Mouse (Mus musculus) heart, embryonic 13.5 days (tissue): ENCODE results near the gene Plcb1. TPM values are rescaled to one million over a fixed set of nuclear protein-coding genes. Genes with fewer than 3 reads are reported as not detected.

Experiments
- ATAC-seq: fragments of 200-750 bp; cut with Nextera tagmentation; 2 replicates; pipeline ENCODE4 v1.8.0; 2017; ENCODE audit warnings: moderate TSS enrichment; ENCODE audit not compliant: insufficient number of reproducible peaks, low FRiP score, low TSS enrichment; ENCODE audit errors: extremely low read depth
- H3K27ac ChIP-seq: fragments of 300-500 bp; sonication (generic); replicated peaks from 2 replicates; pipeline ENCODE4 v1.5.1; 2015; ENCODE audit warnings: moderate library complexity, mild to moderate bottlenecking, inconsistent platforms
- H3K27me3 ChIP-seq: fragments of 300-500 bp; sonication (generic); replicated peaks from 2 replicates; pipeline ENCODE4 v1.6.1; 2015; ENCODE audit warnings: mild to moderate bottlenecking, inconsistent platforms
- H3K36me3 ChIP-seq: fragments of 300-500 bp; sonication (generic); 2 replicates; pipeline ENCODE4 v1.6.1; 2015; ENCODE audit warnings: mild to moderate bottlenecking, inconsistent platforms
- H3K4me1 ChIP-seq: fragments of 300-500 bp; sonication (generic); 2 replicates; pipeline ENCODE4 v1.6.1; 2015; ENCODE audit warnings: inconsistent platforms
- H3K4me2 ChIP-seq: fragments of 300-500 bp; sonication (generic); 2 replicates; pipeline ENCODE4 v1.6.1; 2015; ENCODE audit warnings: inconsistent platforms, mild to moderate bottlenecking, moderate library complexity
- H3K4me3 ChIP-seq: fragments of 300-500 bp; sonication (generic); 2 replicates; pipeline ENCODE4 v1.5.1; 2015; ENCODE audit warnings: moderate library complexity, mild to moderate bottlenecking, inconsistent platforms
- H3K9ac ChIP-seq: fragments of 300-500 bp; sonication (generic); 2 replicates; pipeline ENCODE4 v1.6.1; 2015; ENCODE audit warnings: inconsistent platforms, mild to moderate bottlenecking, moderate library complexity
- H3K9me3 ChIP-seq: fragments of 300-500 bp; sonication (generic); 2 replicates; pipeline ENCODE4 v1.6.1; 2016; ENCODE audit warnings: inconsistent platforms
- WGBS: fragments of 180-500 bp; shearing (Covaris S2); methylation state at CpG from one replicate; pipeline ENCODE4 v1.1.7; 2015; ENCODE audit warnings: mixed read lengths; 5-methylcytosine and 5-hydroxymethylcytosine counted together
- polyA plus RNA-seq: library from polyadenylated mRNA; unstranded; fragments of >200 nt; fragmentation: Nextera tagmentation; extraction: Ambion mirVana; gene quantifications from 2 replicates; pipeline ENCODE4 v1.2.1, GENCODE M21; 2015

Gene Plcb1
- polyA plus RNA-seq, 1 experiment from 2014 or later, result 5.9 TPM

- no peaks in the 10 kb centered on the region for H3K9me3 ChIP-seq
- no peak overlapping the region for H3K27ac ChIP-seq
- no peaks in the 10 kb centered on the region for H3K36me3 ChIP-seq
- no peak overlapping the region for H3K4me2 ChIP-seq
- no peaks in the 10 kb centered on the region for H3K27me3 ChIP-seq
- peaks cover 8% of the 10 kb centered on the region for H3K4me1 ChIP-seq
- no peak overlapping the region for H3K4me3 ChIP-seq
- no peak for ATAC-seq
- WGBS, result 79% methylated on average over 4 of the region's 4 CpGs
- no peak overlapping the region for H3K9ac ChIP-seq
Observed at GRCm38 (mm10) chr2:134877148-134877547, 91.3 kb downstream of the Plcb1 start.

GRCm38 (mm10) chr2:134891207-134891606, 105.3 kb downstream of the Plcb1 start:
- Histone ChIP-seq H3K4me2 (no peak overlapping the region), H3K4me1 (no peaks in the 10 kb centered on the region), H3K9me3 (no peaks in the 10 kb centered on the region), H3K27me3 (no peaks in the 10 kb centered on the region), H3K9ac (no peak overlapping the region), H3K27ac (no peak overlapping the region), H3K36me3 (no peaks in the 10 kb centered on the region), H3K4me3 (no peak overlapping the region)
- WGBS, result 66% methylated on average over 2 of the region's 2 CpGs
- no peak for ATAC-seq

GRCm38 (mm10) chr2:134894776-134895175, 108.9 kb downstream of the Plcb1 start:
- Histone ChIP-seq H3K9ac (no peak overlapping the region), H3K27ac (no peak overlapping the region), H3K9me3 (no peaks in the 10 kb centered on the region), H3K4me2 (no peak overlapping the region), H3K4me3 (no peak overlapping the region), H3K36me3 (no peaks in the 10 kb centered on the region), H3K4me1 (no peaks in the 10 kb centered on the region), H3K27me3 (no peaks in the 10 kb centered on the region)
- no peak for ATAC-seq
- 81% methylated on average over 4 of the region's 4 CpGs for WGBS

- no peak overlapping the region for H3K4me2 ChIP-seq
Observed at GRCm38 (mm10) chr2:134896196-134896595, 110.3 kb downstream of the Plcb1 start.

DNA sequence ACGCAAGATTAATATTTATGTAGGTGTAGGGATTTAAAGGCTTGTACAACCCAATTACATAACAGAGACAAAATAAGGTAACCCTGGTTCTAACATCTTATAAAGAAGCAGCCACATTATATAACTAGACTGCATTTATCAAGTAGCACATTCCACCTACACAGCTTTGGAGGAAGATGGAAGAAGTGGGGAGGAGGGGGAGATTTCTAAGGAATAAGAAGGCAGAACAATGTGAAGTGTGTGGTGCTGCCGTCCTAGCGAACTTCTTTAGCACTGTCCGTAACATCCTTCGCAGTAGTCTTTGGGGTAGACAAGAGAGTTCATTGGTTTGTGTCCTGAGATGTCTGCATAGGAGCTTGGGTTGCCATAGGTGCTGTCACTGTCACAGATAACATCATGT, 111.2 kb downstream of the Plcb1 start:
- H3K36me3 ChIP-seq, result no peaks in the 10 kb centered on the region
- no peaks in the 10 kb centered on the region for H3K4me1 ChIP-seq
- H3K4me2 ChIP-seq, result no peak overlapping the region
- no peak overlapping the region for H3K4me3 ChIP-seq
- H3K27me3 ChIP-seq, result no peaks in the 10 kb centered on the region
- no peak for ATAC-seq
- H3K9me3 ChIP-seq, result no peaks in the 10 kb centered on the region
- H3K9ac ChIP-seq, result no peak overlapping the region
- WGBS, result 77% methylated on average over 5 of the region's 5 CpGs
- H3K27ac ChIP-seq, result no peak overlapping the region

More at GRCm38 (mm10) chr2:134896196-134896595, 110.3 kb downstream of the Plcb1 start:
- Histone ChIP-seq H3K27ac (no peak overlapping the region), H3K9ac (no peak overlapping the region), H3K4me1 (no peaks in the 10 kb centered on the region), H3K4me3 (no peak overlapping the region), H3K36me3 (no peaks in the 10 kb centered on the region), H3K9me3 (no peaks in the 10 kb centered on the region), H3K27me3 (no peaks in the 10 kb centered on the region)
- WGBS, result 85% methylated on average over 3 of the region's 3 CpGs
- ATAC-seq, result no peak

DNA sequence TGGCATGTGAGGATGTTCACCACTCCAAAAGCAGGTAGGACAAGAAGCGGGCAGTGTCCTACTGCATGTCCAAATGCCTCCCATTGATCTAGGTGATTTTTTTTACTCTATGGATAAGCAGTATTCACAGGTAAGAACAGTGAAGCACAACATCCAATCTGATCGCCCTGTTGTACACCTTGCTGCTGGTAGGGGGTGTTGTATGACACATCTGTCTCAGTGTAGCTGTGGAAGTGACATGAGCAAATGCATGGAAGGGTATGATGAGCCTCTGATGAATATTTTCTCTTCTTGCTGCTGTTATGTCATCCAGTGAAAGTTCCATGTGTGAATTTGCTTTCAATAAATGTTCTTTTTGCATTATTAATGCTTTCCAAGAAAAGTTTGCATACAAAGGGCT, 115.7 kb downstream of the Plcb1 start:
- H3K36me3 ChIP-seq, result no peaks in the 10 kb centered on the region
- ATAC-seq, result no peak
- WGBS, result 77% methylated on average over 2 of the region's 2 CpGs
- H3K4me2 ChIP-seq, result no peak overlapping the region
- peaks cover 4% of the 10 kb centered on the region for H3K4me1 ChIP-seq
- H3K4me3 ChIP-seq, result no peak overlapping the region
- no peak overlapping the region for H3K9ac ChIP-seq
- no peaks in the 10 kb centered on the region for H3K9me3 ChIP-seq
- H3K27me3 ChIP-seq, result no peaks in the 10 kb centered on the region
- H3K27ac ChIP-seq, result no peak overlapping the region

DNA sequence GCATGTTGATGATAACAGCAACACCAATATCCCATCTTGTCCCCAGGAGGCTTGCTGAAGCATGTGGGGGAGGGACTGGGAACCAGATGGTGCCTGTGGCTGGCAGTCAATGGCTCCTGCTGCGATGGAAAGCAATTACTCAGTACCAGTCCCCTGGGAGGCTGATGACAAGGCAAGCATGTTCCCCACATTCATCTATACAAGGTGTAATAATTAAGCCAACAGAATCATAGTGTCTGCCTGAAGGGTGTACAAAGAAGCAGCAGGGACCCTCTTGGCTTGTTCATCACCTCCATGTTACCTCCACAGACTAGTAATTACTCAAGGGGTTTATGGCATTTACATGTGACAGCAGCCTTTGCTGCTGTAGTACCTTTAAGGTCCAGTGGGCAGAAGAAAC, 125.0 kb downstream of the Plcb1 start:
- H3K36me3 ChIP-seq, result no peaks in the 10 kb centered on the region
- no peaks in the 10 kb centered on the region for H3K27me3 ChIP-seq
- no peaks in the 10 kb centered on the region for H3K9me3 ChIP-seq
- no peak overlapping the region for H3K9ac ChIP-seq
- no peak for ATAC-seq
- no peak overlapping the region for H3K4me3 ChIP-seq
- H3K27ac ChIP-seq, result no peak overlapping the region
- WGBS, result 50% methylated on average over 1 of the region's 1 CpGs
- peaks cover 12% of the 10 kb centered on the region for H3K4me1 ChIP-seq
- H3K4me2 ChIP-seq, result no peak overlapping the region

DNA sequence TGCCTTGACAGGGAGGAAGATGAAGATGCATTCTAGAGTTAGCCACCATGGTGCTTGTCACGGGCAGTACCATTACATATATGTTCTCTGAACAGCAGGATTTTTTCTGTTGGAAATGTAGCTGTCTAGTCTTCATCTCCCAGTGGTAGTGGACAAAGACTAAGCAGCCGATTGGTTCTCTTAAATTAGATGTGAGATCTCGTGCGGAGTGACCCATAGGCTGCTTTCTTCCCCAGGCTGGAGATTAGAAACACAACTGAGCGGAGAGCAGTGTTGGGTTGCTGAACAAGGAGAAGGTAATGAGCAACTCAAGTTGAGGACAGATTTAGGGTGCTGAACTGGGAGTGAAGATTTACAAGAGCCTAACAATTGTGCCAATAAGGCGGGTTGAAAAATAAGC, 125.5 kb downstream of the Plcb1 start:
- Histone ChIP-seq H3K27ac (no peak overlapping the region), H3K27me3 (no peaks in the 10 kb centered on the region), H3K9me3 (no peaks in the 10 kb centered on the region), H3K4me2 (no peak overlapping the region), H3K9ac (no peak overlapping the region), H3K4me1 (peaks cover 12% of the 10 kb centered on the region), H3K36me3 (no peaks in the 10 kb centered on the region), H3K4me3 (no peak overlapping the region)
- ATAC-seq, result no peak
- 80% methylated on average over 6 of the region's 6 CpGs for WGBS

DNA sequence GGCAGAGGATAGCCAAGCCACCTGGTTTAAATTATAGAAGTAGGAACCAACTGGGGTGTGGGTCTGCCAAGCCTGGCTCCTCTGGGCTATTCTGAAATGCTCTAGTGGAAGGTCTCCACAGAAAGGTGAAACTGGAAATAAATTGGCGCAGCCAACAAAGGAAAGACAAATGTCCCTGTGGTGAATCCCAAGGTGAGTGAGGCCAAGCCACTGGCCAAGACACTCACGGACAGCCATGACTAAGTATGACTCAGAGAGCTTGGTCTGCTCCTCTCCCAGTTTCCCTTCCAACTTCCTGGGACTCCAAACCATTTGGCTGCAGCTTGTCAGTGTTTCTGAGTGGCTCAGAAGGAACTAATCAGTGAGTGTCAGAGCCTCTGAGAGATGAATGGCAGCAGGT, 126.7 kb downstream of the Plcb1 start:
- no peak for ATAC-seq
- Histone ChIP-seq H3K36me3 (no peaks in the 10 kb centered on the region), H3K27me3 (no peaks in the 10 kb centered on the region), H3K9me3 (no peaks in the 10 kb centered on the region), H3K4me2 (no peak overlapping the region), H3K4me1 (peaks cover 12% of the 10 kb centered on the region), H3K27ac (no peak overlapping the region), H3K9ac (no peak overlapping the region), H3K4me3 (no peak overlapping the region)
- 79% methylated on average over 2 of the region's 2 CpGs for WGBS

- H3K9ac ChIP-seq, result no peak overlapping the region
- WGBS, result 79% methylated on average over 3 of the region's 3 CpGs
- ATAC-seq, result no peak
- H3K4me3 ChIP-seq, result no peak overlapping the region
- H3K4me1 ChIP-seq, result peaks cover 12% of the 10 kb centered on the region
- no peaks in the 10 kb centered on the region for H3K9me3 ChIP-seq
- no peaks in the 10 kb centered on the region for H3K27me3 ChIP-seq
- H3K36me3 ChIP-seq, result no peaks in the 10 kb centered on the region
- no peak overlapping the region for H3K4me2 ChIP-seq
- H3K27ac ChIP-seq, result no peak overlapping the region
Observed at GRCm38 (mm10) chr2:134913542-134913941, 127.7 kb downstream of the Plcb1 start.

DNA sequence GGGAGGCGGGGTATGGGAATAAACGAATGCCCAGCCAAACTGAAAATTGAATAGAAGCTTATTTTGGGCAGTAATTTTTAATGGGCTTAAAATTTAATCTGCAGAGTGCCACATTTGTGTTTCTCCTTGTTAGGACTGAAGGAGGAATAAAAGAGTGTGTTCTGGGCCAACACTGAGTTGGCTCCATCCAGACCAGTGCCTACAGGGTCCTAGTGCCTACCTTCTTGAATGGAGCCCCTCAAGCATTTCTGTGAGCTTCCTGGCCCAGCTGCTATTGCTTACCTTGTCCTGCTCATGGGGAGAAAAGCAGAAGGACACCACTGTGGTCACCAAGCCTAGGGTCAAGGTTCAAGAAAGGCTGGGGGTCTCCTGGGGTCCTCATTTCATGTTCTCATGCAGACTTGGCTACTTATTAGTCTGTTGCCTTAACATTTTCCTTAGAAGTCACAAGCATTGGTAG, 128.3 kb downstream of the Plcb1 start:
- H3K27me3 ChIP-seq, result no peaks in the 10 kb centered on the region

DNA sequence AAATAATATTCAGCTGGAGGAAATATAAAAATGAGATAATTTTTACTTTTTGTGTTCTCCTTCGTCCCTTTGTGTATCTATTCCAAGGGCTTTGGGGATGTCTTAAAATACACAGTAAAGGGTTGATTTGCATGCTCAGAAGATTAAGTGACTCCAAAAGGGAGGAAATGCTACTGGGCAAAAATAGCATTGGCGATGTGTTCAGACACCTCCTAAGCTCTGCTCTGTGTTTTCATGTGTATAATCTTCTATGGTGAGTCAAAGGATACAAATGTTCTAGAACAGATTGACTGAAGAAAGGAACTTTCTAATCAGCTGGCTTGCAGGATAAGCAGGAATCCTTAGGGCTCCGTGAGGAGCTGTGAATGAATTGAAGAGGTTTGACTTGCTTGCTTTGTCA, 129.2 kb downstream of the Plcb1 start:
- no peak for ATAC-seq
- WGBS, result 41% methylated on average over 3 of the region's 3 CpGs
- no peak overlapping the region for H3K9ac ChIP-seq

More for the DNA sequence above, 128.3 kb downstream of the Plcb1 start:
- no peak for ATAC-seq
- Histone ChIP-seq H3K36me3 (no peaks in the 10 kb centered on the region), H3K27ac (no peak overlapping the region), H3K4me2 (no peak overlapping the region), H3K9me3 (no peaks in the 10 kb centered on the region), H3K4me1 (peaks cover 12% of the 10 kb centered on the region), H3K9ac (no peak overlapping the region), H3K4me3 (no peak overlapping the region)
- 90% methylated on average over 2 of the region's 2 CpGs for WGBS

More for the DNA sequence above, 129.2 kb downstream of the Plcb1 start:
- Histone ChIP-seq H3K27me3 (no peaks in the 10 kb centered on the region), H3K4me2 (no peak overlapping the region), H3K4me1 (peaks cover 12% of the 10 kb centered on the region), H3K9me3 (no peaks in the 10 kb centered on the region), H3K27ac (no peak overlapping the region), H3K36me3 (no peaks in the 10 kb centered on the region), H3K4me3 (no peak overlapping the region)
